Mouse (Mus musculus) ES-Bruce4 (cell line): ENCODE data around the gene Tex19.1. TPM values are rescaled to one million over a fixed set of nuclear protein-coding genes. Genes with fewer than 3 reads are reported as not detected.

Experiments
- H3K27ac ChIP-seq: 2 replicates; pipeline ENCODE4 v1.5.1; 2012; ENCODE audit warnings: low read length, inconsistent platforms; ENCODE audit not compliant: insufficient read depth
- H3K27me3 ChIP-seq: 2 replicates; pipeline ENCODE4 v1.6.1; 2012; ENCODE audit warnings: mild to moderate bottlenecking, low read length, inconsistent platforms; ENCODE audit not compliant: control insufficient read depth, poor library complexity, insufficient read depth, severe bottlenecking
- H3K36me3 ChIP-seq: 2 replicates; pipeline ENCODE4 v1.6.1; 2012; ENCODE audit warnings: inconsistent platforms, mild to moderate bottlenecking, low read length, moderate library complexity; ENCODE audit not compliant: control insufficient read depth, poor library complexity, insufficient read depth, severe bottlenecking
- H3K4me1 ChIP-seq: one replicate; pipeline ENCODE4 v1.8.1; 2011; ENCODE audit warnings: low read length; ENCODE audit not compliant: control insufficient read depth, insufficient read depth
- H3K4me3 ChIP-seq: 2 replicates; pipeline ENCODE4 v1.5.1; 2011; ENCODE audit warnings: low read depth, mild to moderate bottlenecking, low read length
- H3K9ac ChIP-seq: 2 replicates; pipeline ENCODE4 v1.6.1; 2012; ENCODE audit warnings: low read depth, mild to moderate bottlenecking, inconsistent platforms; ENCODE audit not compliant: poor library complexity, severe bottlenecking
- H3K9me3 ChIP-seq: replicated peaks from 2 replicates; pipeline ENCODE4 v1.6.1; 2012; ENCODE audit warnings: mild to moderate bottlenecking, low read length, inconsistent platforms; ENCODE audit not compliant: control insufficient read depth, poor library complexity, insufficient read depth, severe bottlenecking
- CTCF ChIP-seq: IDR thresholded peaks from one replicate; pipeline ENCODE4 v1.8.1; 2011; ENCODE audit warnings: low read depth, low read length
- EP300 ChIP-seq: IDR thresholded peaks from 2 replicates; pipeline ENCODE4 v1.6.1; 2011; ENCODE audit warnings: low read depth, low read length; ENCODE audit not compliant: insufficient read depth
- POLR2A ChIP-seq: IDR thresholded peaks from one replicate; pipeline ENCODE4 v1.8.1; 2011; ENCODE audit warnings: low read length; ENCODE audit not compliant: insufficient read depth
- polyA plus RNA-seq: library from polyadenylated mRNA; stranded (reverse); fragments of >200 nt; gene quantifications from 2 replicates; pipeline ENCODE4 v1.2.4, GENCODE M21; 2011; ENCODE audit warnings: low read depth; ENCODE audit not compliant: missing spikeins, insufficient read depth, insufficient read length

The Tex19.1 gene
- polyA plus RNA-seq, 1 experiment = 29.9 TPM

DNA sequence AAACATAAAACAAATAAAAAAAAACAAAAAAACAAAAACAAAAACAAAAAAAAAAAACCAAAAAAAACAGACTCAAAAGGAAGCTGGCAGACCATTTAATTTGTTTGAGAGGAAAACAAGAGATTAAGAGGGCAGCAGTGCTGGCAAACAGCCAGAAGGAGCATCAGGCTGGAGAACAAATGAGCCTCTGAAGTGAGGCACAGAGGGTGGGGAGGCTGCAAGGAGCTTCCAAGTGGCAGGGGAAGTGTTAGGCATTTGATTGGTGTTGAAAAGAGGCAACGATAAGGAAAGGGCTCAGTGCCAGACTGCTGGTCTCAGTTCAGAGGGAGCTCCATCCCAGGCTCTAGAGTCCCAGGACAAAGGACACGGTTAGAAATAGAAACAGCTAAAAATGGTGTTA lies 36.0 kb upstream of the Tex19.1 start:
- Histone ChIP-seq H3K36me3 (no peaks in the 10 kb centered on the region), H3K9me3 (no peaks in the 10 kb centered on the region), H3K4me3 (no peak overlapping the region), H3K27ac (no peak overlapping the region), H3K27me3 (no peaks in the 10 kb centered on the region), H3K4me1 (no peaks in the 10 kb centered on the region), H3K9ac (no peak overlapping the region)
- no peak for TF ChIP-seq POLR2A
- TF ChIP-seq CTCF = no peak
- TF ChIP-seq EP300 = no peak

DNA sequence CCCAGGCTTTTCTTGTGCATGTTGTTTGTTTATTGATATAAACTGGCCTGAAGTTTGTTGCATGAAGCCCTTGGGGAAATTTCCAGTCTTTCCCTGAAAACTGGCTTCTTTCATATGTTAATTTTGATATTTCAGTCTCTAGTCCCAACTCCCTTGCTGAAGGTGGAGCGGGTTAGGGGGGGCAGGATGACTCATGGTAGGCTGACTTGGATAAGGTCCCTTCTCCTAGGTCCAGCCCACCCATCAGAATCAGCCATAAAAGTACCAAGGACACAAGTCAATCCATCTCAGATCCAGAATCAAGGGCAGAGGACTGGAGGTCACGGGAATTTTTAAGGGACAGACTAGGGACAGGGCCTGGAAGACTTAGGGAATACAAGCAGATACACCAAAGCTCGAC lies 34.9 kb upstream of the Tex19.1 start:
- Histone ChIP-seq H3K9me3 (no peaks in the 10 kb centered on the region), H3K4me1 (no peaks in the 10 kb centered on the region), H3K36me3 (no peaks in the 10 kb centered on the region), H3K27me3 (no peaks in the 10 kb centered on the region), H3K4me3 (no peak overlapping the region), H3K9ac (no peak overlapping the region), H3K27ac (no peak overlapping the region)
- no peak for TF ChIP-seq EP300
- TF ChIP-seq POLR2A = no peak
- no peak for TF ChIP-seq CTCF

DNA sequence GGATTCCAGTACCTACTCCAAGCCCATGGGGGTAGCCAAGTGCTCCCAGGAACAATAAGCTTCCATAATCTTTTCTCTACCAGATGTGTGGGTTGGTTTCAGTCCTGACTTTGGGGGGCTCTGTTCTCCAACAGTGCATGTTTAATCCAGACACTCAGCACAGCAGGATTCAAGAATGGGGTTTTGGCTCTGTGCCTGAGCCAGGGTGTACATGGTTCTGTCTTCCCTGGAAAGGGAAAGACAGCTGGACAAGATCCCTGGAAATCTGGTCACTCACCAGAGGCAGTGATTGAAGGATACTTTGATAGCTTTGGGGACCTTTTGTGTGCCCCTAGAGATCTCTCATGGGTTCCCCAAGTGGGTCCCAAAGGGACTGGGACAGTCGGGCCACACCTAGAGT lies 34.3 kb upstream of the Tex19.1 start:
- no peak overlapping the region for H3K9ac ChIP-seq
- TF ChIP-seq EP300 = no peak
- no peak for TF ChIP-seq CTCF
- no peak for TF ChIP-seq POLR2A
- H3K27ac ChIP-seq = no peak overlapping the region
- H3K9me3 ChIP-seq = no peaks in the 10 kb centered on the region
- H3K36me3 ChIP-seq = no peaks in the 10 kb centered on the region
- no peaks in the 10 kb centered on the region for H3K4me1 ChIP-seq
- no peaks in the 10 kb centered on the region for H3K27me3 ChIP-seq
- no peak overlapping the region for H3K4me3 ChIP-seq

DNA sequence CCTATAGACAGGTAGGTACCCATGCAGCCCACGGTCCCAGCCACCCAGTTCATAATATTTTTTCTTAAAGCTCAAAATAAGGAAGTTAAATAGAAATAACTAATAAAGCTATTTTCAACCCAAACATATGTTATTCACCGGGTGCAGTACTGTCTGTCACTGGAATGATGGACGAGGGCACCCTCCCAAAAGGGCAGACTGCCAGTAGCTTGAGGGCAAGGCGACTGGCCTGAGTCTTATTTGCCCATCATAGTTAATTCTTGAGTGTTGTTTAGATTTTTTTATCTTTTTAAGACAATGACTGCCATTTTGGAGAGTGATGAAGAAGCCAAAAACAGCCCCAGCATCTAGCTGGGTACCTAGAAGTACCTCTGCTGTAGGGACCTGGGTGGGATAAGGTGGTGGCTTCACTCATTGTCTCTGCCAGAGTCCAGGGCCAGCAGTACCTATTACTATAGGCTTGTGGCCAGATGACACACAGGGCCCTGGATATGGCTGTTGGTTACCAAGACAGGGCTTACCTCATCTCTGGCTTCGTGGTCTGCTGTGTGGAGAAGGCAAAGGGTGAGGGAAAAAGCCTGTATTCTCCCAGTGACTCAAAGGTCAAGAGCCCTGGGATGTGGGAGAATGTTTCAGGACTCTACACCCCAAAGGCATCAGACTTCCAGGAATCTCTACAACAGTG lies 33.7 kb upstream of the Tex19.1 start:
- Histone ChIP-seq H3K36me3 (no peaks in the 10 kb centered on the region), H3K9me3 (no peaks in the 10 kb centered on the region), H3K4me3 (no peak overlapping the region), H3K4me1 (no peaks in the 10 kb centered on the region), H3K9ac (no peak overlapping the region), H3K27ac (no peak overlapping the region), H3K27me3 (no peaks in the 10 kb centered on the region)
- no peak for TF ChIP-seq EP300
- no peak for TF ChIP-seq POLR2A
- TF ChIP-seq CTCF = no peak

DNA sequence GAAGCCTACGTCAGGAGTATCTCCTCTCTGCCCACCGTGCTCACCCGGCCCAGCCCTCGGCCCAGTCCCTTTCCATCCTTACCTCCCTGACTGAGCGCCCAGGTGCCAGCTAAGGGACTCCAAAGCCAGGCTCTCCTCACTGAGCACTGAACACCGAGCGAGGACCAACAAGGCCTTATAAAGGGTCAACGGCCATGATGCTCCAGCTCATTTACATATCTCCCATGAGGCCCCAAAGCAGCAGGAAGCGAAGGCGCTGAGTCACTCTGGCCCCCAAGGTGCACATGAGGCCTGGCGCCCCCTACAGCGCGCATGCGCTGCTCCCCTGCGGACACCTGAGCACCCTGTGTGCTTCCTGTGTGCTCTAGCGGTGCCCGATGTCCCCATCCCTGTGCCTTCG lies 27.8 kb upstream of the Tex19.1 start:
- no peak overlapping the region for H3K27ac ChIP-seq
- no peaks in the 10 kb centered on the region for H3K4me1 ChIP-seq
- TF ChIP-seq CTCF (peak; percentile 37), EP300 (0 out of 2 replicates have a peak, but pooled peaks have one; percentile 20), POLR2A (no peak)
- no peaks in the 10 kb centered on the region for H3K9me3 ChIP-seq
- H3K27me3 ChIP-seq = no peaks in the 10 kb centered on the region
- no peaks in the 10 kb centered on the region for H3K36me3 ChIP-seq
- H3K4me3 ChIP-seq = no peak overlapping the region
- no peak overlapping the region for H3K9ac ChIP-seq

DNA sequence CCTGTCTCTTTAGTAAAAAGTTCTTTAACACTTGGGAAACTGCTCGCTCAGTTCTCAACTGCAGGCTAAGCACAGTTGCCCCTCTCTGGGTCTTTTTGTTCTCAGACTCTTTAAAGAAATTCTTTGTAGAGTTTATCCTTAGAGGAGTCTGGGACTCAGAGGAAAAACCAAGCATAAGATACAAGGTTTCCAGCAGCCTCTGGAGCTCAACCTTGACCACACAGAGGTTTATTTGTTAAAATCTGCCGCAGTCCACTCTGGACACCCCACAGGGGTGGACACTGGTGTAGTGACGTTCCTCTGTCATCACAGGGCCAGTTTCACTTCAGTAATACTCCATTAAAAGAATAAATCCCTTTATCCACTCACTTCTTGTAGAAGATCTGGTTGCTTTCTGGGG lies 27.4 kb upstream of the Tex19.1 start, which contains the start of gene Tex19.2:
Gene Tex19.2 (minus strand): TSS at position 101 of the 400 bp plus-strand sequence.
- no peak within 1 kb of the TSS for H3K9ac ChIP-seq
- no peaks in the 10 kb centered on the region for H3K27me3 ChIP-seq
- no peaks in the 10 kb centered on the region for H3K36me3 ChIP-seq
- TF ChIP-seq CTCF = no peak
- H3K4me1 ChIP-seq = no peaks in the 10 kb centered on the region
- no peak within 1 kb of the TSS for H3K4me3 ChIP-seq
- H3K9me3 ChIP-seq = no peaks in the 10 kb centered on the region
- no peak within 1 kb of the TSS for H3K27ac ChIP-seq
